Mouse (Mus musculus) thymus, adult 2 months (tissue): ENCODE measurements around the gene Tec.

ENCODE experiments used
- CTCF ChIP-seq: fragments of 200-500 bp; IDR thresholded peaks from 2 replicates; pipeline ENCODE4 v1.5.1; 2012; ENCODE audit warnings: mild to moderate bottlenecking, control low read depth, low read length, moderate library complexity, borderline replicate concordance; ENCODE audit not compliant: control insufficient read depth, poor library complexity, insufficient read depth; ENCODE audit errors: extremely low read depth
- POLR2A ChIP-seq: fragments of 200-500 bp; IDR thresholded peaks from 2 replicates; pipeline ENCODE4 v1.6.1; 2012; ENCODE audit warnings: mild to moderate bottlenecking, low read length, control low read depth, moderate library complexity; ENCODE audit not compliant: control insufficient read depth, poor library complexity, insufficient read depth; ENCODE audit errors: extremely low read depth

DNA sequence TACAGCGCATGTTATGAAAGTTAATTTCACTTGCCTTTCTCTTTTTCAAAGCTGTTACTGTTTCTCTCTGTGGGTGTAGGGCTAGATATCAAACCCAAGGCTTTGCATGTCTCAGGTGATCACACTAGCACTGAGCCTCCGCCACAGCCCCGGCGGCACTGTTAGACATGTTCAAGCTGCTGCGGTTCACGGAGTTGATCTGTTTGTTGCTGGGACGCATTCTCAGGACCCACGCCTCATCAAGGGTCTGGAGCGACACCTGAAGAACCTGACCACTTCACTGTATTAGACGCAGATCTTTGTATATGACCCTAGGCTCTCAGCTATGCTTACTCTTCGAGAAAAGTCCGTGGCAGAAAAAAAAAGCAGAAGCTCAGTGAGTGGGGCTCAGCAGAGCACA, 10.0 kb downstream of the Tec start:
- TF ChIP-seq CTCF (no peak), POLR2A (no peak)
